Mouse (Mus musculus): ENCODE data around the gene Slc39a1.

Gene Slc39a1

DNA sequence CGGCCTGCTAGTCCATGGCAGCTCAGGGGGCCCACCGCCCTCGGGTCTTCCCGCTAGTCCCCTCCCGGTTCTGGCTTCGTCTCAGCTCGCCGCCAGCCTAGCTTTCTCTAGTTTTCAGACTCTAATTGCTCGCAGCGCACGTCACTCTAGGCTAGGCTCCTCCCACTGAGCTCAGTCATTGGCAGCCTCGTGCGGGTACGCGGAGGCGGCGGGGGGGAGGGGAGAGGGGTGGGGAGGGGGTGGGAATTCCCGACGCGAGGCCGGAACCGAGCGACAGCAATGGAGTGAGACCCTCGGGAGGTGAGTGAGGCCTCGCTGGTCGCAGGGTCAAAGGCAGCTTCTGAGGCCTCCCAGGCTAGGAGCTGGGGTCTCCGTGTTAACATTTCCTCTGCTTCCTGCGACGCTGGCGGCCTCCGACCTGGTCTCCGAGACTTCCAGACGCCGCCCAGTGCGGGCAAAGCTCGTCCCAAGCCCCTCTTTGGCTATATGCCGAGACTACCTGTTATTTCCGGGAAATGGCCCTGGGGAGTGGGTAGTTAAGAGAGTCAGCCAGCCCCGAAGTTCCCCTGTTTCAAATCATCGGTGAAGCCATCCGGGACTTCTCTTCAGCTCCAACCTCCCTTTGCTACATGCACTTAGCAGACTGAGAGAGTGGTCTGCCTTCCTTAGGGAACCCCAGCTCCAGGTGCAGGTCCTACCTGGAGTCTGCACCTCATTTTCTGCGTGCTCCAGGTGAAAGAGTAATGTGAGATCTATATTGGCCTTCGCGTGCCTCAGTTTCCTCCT, at the start of gene Slc39a1:
Slc39a1 (plus strand) TSS at position 213 of the 786 bp plus-strand sequence.
- peak; percentile 92 for DNase-seq (ENCODE audit: low spot score)

DNA sequence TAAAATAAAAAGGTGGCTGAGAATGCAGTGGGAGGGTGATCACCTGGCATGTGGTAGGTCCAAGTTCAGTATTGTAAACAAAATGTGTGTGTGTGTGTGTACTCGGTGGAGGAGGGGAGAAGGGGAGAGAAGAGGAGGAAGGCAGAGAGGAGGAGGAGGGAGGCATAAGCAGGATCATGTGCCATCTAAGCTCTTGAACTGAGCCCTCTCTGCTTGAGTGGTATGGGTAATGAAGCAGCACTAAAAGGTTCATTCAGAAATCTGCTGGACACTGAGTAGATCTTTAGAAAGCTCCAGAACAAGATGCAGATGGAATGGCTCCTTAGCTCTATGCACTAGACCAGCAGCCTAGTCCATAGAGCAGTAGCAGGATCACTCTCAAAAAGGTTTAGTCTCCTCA, 45.1 kb upstream of the Slc39a1 start:
- no peak for DNase-seq (ENCODE audit: low spot score)

- DNase-seq (ENCODE audit: low spot score): no peak
These were observed 44.4 kb upstream of the Slc39a1 start for GRCm38 (mm10) chr3:90203619-90204018.

DNA sequence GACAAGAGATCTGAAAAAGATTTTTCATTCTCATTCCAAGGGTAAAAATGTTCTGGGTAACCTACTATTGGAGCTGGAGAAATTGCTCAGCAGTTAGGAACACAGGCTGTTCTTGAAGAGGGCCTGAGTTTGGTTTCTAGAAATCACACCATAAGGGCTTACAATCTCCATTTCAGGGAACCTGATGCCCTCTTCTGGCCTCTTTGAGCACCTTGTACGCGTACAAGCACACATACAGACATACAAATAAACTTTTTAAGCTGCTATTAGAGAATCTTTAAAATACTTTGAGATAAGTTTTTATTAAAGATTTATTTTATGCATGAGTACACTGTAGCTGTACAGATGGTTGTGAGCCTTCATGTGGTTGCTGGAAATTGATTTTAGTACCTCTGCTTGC, 43.4 kb upstream of the Slc39a1 start:
- DNase-seq (ENCODE audit: low spot score): no peak

- no peak for DNase-seq (ENCODE audit: low spot score)
These were observed 39.3 kb upstream of the Slc39a1 start for GRCm38 (mm10) chr3:90208662-90209061.

DNA sequence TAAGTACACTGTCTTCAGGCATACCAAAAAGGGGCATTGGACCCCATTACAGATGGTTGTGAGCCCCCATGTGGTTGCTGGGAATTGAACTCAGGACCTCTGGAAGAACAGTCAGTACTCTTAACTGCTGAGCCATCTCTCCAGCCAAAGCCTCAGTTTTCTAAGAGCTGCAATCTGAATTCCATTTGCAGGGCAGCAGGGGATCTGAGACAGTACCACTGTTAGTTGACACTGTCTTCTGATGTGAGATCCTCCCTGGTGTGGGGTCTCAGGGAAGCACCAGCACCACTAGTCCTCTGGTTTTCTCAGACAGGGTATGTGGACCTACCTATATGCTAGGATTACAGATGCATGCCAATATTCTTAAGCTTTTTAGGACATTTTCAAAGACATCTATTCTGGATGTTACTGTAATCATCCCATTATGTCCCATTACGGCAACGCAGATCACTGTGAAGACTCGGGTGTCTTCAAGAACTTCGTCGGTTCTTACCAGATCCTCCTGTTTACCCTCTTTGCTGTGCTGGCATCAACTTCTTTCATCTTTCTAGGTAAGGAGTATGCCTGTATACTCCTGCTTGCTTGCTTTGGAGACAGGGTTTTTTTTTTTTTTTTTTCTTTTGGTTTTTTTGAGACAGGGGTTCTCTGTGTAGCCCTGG, 37.9 kb upstream of the Slc39a1 start:
- DNase-seq (ENCODE audit: low spot score): no peak

DNA sequence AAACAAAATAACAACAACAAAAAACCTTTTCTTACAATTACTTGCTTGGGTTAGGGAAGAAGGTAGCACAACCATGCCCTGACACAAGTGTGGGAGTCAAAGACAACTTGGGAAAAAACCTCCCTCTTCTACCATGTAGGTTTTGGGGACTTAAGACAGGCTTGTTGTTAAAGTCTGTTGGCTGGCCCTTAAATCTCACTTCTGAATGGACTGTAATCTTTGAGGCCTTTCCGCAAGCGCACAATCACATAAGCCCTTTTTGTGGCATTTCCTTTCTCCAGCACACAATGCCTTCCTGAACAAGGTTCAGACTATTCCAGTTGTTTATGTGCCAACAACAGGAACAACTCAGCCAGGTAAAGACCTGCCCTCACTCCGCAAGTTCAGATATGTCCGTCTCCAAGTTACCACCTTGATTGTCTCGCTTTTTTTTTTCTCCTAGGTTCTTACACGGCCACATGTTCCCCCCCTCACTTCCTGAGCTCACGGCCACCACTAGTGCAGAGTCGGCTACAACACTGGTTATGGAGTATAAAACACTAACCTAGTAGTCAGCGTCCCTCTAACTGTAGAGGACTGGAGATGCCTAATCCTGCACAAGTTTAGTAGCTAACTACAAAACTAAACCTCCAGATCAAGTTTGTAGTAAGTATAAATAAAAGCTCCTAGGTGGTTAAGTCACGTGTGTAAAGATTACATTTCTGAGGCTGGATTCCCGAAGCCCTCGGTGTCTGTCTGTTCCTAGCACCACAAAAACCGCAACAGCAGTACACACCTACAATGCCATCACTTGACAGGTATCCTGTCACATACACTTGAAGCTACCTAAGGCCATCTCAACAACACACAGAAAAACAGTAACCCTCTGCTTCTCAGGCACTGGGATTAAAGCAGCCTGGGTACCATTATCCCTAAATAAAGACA, 36.2 kb upstream of the Slc39a1 start:
- no peak for DNase-seq (ENCODE audit: low spot score)

- no peak for DNase-seq (ENCODE audit: low spot score)
These were observed 35.2 kb upstream of the Slc39a1 start for GRCm38 (mm10) chr3:90212723-90213122.

- peak; percentile 95 for DNase-seq (ENCODE audit: low spot score)
These were observed 34.5 kb upstream of the Slc39a1 start, which contains the start of the genes Rps27 and Rab13 for GRCm38 (mm10) chr3:90213377-90213866. Rps27 (minus strand) TSS chr3:90213651. Rab13 (plus strand) TSS chr3:90213695.

DNA sequence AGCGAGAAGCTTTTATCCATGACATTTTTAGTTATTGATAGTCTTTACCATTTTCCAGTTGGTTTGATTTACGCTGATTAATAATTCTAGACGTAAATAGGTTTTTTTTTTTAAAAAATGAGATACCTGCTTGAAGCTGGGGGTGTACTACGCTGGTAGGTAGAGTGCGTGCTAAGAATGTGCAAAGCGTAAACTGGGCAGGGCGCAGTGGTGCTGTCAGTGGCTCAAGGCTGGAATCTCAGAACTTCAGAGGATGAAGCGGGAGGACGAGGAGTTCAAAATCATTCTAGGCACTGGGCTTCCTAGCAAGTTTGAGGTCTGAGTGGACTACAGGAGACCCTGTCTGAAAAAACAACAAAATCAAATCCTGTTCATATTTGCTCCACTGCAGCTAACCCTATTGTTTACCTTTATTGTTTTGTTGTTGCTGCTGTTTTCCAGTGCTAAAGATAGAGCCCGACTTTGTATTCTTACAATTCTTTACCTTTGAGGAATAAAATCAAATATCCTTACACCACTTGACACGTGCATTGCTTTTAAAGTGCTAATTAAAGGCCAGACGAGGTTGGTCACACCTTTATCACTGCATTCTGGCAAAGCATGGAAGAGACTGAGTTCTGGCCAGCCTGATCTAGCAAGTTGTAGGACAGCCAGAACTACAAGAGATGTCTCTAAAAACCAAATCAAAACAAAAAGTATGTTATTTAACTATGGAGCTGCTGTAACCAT, 33.9 kb upstream of the Slc39a1 start:
- DNase-seq (ENCODE audit: low spot score): no peak

DNA sequence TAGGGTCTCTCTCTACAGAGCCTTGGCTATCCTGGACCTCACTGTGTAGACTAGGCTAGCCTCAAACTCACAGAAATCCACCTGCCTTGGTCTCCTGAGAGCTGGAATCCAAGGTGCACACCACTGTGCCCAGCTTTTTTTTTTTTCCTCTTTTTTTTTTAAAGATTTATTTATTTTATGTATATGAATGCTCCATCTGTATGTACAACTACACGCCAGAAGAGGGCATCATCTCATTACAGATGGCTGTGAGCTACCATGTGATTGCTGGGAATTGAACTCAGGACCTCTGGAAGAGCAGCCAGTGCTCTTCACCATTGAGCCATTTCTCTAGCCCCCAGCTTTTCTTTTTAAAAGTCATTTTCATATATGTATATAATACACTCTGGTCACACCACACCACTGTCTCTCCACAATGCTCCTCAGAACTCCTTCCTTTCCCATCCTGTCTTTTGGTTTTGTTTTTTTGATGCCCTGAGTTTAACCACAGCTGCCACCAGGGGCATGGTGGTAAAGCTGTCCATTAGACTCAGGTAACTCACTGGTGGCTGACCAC, 32.1 kb upstream of the Slc39a1 start:
- no peak for DNase-seq (ENCODE audit: low spot score)

DNA sequence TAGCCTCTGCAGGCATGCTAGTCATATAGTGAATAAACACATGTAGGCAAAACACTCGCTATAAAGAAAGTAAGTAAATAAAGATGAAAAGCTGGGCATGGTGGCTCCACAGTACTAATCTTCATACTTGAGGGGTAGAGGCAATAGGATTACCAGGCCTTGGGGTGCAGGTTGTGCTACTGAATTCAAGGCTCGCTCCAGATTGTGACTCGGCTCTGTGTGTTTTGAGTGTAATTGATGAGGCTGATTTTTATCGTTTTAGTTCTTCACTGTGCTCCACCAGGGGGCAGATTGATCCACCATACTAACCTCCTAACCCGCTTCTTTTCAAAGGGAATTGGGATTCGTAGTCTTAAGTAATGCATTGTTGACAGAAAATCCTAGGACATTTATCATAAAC, 27.9 kb upstream of the Slc39a1 start:
- peak; percentile 53 for DNase-seq (ENCODE audit: low spot score)

DNA sequence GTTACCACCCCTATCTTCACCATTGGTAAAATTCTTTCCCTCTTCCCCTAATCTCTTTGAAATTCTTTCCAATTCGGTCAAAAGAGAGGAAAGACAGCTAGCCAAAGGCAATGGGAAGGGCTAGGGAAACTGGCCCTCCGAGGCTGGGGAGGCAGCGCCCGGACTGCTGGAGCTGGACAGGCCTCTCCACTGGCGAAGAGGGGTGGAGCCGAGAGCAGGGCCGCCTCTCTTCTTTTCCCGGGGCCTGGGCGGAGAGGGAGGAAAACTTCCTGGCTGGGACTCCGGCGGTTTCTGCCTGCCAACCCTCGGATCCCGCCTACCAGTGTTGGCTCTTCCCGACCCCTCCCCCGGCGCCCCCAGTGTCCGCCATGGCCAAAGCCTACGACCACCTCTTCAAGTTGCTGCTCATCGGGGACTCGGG, 27.4 kb upstream of the Slc39a1 start:
- DNase-seq (ENCODE audit: low spot score): no peak

- no peak for DNase-seq (ENCODE audit: low spot score)
These were observed 26.8 kb upstream of the Slc39a1 start for GRCm38 (mm10) chr3:90221123-90221522.

- DNase-seq (ENCODE audit: low spot score): no peak
These were observed 25.5 kb upstream of the Slc39a1 start for GRCm38 (mm10) chr3:90222455-90222854.

GRCm38 (mm10) chr3:90222941-90223340, 25.0 kb upstream of the Slc39a1 start:
- no peak for DNase-seq (ENCODE audit: low spot score)

- DNase-seq (ENCODE audit: low spot score): no peak
These were observed 23.6 kb upstream of the Slc39a1 start for GRCm38 (mm10) chr3:90224331-90224730.

GRCm38 (mm10) chr3:90231075-90231474, 16.9 kb upstream of the Slc39a1 start:
- DNase-seq (ENCODE audit: low spot score): no peak

GRCm38 (mm10) chr3:90231507-90232333, 16.3 kb upstream of the Slc39a1 start, which contains the start of gene Jtb:
Jtb (plus strand) TSS chr3:90231597.
- peak; percentile 78 for DNase-seq (ENCODE audit: low spot score)

- no peak for DNase-seq (ENCODE audit: low spot score)
These were observed 6.7 kb upstream of the Slc39a1 start for GRCm38 (mm10) chr3:90241251-90241650.

Measured in layer of hippocampus, adult 9-10 months (tissue).